Mouse (Mus musculus) testis, adult 2 months (tissue): Measurements from ENCODE around the gene Mcoln3.

Source experiments
- CTCF ChIP-seq: fragments of 200-500 bp; IDR thresholded peaks from 2 replicates; pipeline ENCODE4 v1.5.1; 2012; ENCODE audit warnings: low read depth, mild to moderate bottlenecking, inconsistent platforms, low read length, moderate library complexity; ENCODE audit not compliant: control insufficient read depth, insufficient read depth, insufficient replicate concordance
- POLR2A ChIP-seq: fragments of 200-500 bp; IDR thresholded peaks from 2 replicates; pipeline ENCODE4 v1.6.1; 2012; ENCODE audit warnings: low read depth, mild to moderate bottlenecking, inconsistent platforms, low read length, moderate library complexity; ENCODE audit not compliant: control insufficient read depth

- TF ChIP-seq POLR2A (no peak), CTCF (no peak)
Observed at GRCm38 (mm10) chr3:146142523-146142922, 25.3 kb downstream of the Mcoln3 start.
